Mouse (Mus musculus) thymus, postnatal 4 days (tissue): Measurements from ENCODE around the gene Wwox.

ENCODE experiments used
- DNase-seq: peaks from one replicate; pipeline ENCODE4 v3.0.0; 2021

Wwox gene

DNA sequence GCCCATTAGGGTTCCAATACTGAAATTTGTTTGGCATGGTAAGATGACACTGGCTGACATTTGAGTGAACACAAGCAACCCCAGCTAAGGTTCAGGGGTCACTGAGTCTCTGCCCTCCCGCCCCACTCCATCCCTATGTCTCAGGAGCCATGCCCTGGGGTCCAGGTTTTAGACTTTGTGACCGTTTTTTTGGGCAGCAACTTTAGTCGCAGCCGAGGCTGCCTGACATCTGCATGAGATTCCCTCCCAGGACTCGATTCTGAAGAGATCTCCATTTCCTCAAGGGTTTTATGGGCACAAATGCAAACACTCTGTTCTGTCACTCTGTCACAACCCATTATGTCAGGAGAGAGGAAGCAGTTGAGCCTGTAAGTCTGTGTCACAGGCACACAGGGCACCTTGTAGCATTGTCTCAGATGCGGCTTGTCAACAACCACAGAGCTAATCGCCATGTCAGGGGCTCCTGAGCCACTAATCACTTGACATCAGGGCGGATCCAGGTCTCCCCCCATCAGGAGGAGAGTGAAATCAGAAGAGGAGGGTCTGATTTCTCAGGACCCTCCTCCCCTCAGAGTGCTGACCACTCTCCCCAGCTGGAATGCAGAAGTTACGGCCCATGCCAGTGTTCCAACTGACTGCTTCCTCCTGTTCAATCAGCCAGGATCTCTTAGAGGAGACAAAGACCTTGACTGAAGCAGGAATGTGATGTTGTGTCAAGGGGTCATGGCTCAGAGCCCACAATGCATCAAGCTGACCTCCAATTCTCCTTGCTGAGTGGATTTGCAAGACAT lies 704.3 kb downstream of the Wwox start:
- DNase-seq = no peak

DNA sequence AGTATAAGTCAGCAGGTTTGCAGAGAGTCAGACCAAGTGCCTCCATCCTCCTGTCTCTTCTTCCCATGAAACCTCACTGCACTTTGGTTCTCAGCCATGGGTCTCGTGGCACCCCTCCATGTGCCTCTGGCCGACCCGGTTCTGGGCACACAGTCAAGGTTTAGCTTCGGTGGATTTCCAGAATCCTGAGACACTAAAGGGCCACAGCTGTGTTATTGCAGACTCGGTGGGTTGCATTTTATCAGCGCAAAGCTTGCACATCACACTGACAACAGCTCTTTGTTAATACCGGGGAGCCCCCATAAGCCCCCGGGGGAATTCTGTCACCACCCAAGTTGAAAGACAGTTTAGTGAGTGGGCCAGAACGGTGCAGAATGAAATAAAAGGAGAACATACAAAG lies 707.6 kb downstream of the Wwox start:
- no peak for DNase-seq

DNA sequence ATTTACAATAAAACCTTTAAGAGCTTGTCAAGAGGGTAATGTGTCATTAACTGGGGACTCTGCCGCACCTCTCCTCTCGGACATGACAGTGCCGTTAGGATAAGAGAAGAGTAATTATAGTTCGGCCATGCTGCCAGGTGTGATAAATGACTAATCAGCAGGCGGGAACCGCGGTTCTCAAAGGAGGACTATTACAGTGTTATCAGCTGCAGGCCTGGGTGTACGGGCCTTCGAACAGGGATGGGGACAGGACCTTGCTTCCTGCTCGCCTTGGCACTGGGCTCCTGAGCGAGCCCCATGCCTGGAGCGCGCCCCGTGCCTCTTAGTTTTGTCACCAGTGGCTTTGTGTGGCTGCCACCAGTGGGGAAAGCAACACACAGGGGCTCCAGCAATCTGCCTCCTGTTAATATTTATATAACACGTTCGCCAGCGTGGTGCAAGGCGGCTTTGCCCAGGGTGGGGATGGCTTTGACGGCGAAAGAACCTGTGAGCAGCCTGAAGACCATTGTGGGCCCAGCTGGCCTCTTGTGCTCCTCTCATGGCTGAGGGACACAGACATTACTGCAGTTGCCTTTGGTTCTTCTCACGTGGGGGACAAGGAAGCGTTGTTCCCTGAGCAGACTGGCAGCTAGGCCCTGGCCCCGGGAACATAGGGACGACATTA lies 711.1 kb downstream of the Wwox start:
- no peak for DNase-seq

DNA sequence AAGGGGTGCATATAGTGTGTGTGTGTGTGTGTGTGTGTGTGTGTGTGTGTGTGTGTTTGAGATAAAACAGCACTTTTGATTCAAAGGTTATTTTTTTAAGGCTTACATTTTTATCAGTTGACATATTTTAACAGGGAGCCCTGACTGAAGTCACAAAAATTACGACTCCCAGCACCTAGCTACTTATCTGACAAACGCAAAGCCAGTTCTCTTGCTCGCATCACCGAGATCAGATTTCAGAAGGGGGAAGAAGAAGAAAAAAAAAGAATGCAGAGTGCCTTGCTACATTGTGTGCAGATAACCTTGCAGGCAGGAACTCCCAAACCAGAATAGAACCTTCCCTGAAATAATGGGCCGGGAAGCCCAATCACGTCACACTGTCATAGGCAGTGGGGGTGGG lies 712.0 kb downstream of the Wwox start:
- DNase-seq = no peak

DNA sequence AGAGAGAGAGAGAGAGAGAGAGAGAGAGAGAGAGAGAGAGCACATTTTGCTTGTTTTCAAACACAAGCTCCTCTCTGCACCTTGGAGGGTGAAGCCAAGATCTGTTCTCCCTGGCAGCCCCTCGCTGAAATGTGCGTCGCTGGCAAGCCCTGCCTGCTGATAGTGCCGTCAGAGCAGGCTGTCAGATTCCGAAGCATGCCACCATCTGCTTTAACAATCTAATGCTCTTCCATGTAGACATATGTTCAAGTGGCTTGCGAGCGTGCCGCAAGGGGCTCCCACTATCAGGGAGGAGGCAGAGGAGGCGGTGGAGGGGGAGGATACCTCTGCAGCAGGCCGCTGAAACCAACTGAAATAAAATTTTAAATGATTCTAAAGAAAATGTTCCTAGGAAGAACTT lies 714.6 kb downstream of the Wwox start:
- no peak for DNase-seq

DNA sequence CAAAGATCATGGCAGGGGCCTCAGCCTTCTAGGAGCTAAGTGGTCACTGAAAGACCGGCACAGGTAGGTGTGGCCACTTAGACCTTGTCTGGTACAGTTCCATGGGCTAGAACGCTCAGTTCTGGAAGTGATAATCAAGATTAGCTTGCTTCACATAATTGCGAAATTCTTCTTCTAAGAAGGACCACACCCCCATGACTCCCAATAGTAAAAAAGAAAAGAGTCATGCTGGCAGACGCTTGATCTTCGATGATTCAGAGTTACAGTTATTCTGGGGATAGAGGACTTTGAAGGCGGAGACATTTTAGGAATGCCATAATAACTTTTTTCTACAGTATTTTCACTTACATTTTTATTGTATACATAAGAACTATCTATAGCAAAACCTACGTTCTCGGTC lies 716.7 kb downstream of the Wwox start:
- DNase-seq = no peak

DNA sequence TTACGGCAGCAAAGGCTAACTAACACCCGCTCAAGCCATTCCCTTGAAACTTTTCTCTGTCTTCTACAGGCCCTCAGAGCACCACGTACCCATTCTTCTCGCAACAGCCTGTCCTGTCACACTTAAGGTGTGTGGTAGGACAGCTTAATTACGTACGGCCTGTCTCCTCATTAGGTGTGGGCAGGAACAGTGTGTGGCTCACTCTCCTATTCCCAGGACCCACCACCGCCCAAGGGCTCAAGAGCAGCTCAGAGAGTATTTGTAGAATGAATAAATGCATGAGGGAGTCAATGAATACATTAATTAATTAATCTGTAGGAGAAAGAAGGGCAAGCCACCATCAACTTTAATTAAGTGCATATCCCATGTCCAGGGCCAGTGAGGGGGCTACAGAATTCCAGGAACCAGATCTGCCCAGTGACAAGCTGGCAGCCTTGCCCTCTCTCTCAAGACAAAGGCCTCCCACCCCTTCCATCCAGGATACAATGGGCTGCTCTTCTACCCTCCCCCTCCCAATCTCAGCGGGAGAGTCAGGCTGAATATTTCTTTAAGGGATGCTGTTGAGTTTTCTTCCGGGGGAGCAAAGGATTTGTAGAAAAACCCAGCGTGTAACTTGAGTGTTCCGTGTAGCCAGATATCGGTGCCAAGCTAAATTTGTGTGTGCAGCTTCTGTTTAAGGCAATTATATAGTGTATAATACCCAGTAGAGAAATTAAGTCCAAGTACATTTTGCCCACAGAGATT lies 718.7 kb downstream of the Wwox start:
- DNase-seq = no peak

DNA sequence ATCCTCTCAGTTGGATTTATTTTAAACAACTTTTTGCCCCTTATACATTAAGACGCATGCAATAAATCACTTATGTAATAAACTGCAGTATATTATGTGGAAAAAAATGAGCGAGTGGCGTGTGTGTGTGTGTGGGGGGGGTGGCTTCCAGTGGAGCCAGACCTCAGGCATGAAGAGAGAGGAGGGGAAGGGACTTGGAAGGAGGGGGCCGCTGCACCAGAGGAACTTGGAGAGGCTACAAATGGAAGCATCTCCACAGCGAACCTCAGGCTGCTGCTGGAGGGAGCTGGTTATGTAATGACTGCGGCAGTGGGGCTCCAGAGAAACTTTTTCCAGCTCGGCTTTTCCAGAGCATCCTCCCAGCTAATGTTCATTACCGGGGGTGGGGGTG lies 719.3 kb downstream of the Wwox start:
- DNase-seq = no peak

DNA sequence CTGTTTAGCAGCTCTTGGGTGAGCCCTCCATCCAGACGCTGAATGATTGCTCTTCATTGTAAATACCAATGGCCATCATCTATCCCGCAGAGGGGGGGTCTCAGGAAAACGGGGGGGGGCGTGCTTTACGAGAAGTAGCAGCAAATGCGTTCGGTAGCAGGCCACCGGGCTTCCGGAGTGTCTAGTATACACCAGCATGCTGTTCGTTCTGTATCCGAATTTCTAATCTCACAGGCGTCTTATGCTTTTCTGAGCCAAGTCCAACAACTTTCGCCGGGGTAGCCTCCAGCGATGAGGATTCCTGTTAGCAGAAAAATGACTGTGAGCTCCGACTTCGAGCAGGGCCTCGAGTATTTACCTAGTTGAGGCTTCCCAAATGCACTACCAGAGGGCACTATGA lies 719.8 kb downstream of the Wwox start:
- peak; percentile 45 for DNase-seq

DNA sequence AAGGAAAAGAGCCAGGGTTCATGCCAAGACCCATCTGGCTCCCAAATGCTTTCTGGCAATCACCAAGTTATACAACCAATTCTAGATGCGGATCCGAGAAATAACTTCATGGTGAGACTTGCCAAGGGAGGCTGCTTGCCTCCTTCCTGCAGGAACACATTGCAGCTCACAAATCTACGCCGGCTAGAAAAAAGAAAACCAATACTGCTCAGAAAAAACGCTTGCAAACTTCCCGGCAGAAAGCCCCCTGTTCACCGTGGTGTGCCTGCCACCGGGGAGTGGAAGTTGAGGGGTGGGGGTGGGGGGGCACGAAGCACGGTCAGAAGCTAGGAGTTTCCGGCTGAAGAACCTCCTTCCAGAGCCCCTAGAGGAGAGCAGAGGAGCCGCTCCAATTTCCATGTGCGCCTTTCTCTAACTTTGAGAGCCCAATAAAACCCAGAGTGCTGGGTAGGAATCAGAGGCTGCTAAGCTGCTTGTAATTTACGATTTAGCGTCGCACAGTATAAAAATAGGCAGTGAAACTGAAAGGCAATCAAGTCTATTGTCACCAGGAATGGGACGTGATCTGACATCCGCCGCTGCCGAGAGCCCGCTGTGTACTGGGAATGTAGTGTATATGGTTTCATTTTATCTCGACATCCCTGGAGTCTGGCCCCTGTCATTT lies 720.4 kb downstream of the Wwox start:
- DNase-seq = peak; percentile 53

DNA sequence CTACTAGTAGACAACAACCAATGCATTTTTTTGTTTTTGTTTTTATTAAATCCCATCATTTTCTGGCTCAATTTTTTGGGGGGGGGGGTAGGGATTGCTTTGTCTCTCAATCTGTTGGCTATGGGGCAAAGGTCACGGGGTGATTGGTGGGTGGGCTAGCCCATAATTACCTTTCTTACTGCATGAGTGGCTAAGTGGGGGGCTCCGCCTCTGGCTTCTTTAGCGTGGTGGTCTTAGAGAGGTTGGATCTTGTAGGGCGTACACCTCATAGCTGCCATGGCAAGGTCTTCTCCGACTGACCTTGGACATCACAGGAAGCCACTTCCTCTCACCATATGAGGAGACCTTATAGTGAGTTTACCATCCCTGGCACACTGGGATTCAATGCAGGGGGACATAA lies 721.0 kb downstream of the Wwox start:
- no peak for DNase-seq

DNA sequence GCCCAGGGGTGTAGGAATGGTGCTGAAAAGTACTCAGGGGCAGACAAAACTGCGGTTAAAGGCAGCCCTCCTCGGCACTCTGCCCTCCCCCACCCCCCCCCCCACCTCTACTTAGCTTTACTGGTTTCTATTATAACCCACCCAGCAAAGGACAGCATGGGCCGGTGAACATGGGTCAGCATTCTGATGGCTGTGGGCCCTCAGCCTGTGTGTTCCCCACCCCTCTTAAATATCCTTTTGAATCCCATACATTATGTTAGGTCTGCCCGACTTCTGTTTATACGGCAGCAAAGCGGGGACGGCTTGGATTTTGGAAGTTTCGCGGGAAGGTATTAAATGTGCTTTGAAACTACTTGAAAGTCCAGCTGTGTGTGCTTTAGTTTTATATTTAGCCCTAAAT lies 722.1 kb downstream of the Wwox start:
- no peak for DNase-seq

DNA sequence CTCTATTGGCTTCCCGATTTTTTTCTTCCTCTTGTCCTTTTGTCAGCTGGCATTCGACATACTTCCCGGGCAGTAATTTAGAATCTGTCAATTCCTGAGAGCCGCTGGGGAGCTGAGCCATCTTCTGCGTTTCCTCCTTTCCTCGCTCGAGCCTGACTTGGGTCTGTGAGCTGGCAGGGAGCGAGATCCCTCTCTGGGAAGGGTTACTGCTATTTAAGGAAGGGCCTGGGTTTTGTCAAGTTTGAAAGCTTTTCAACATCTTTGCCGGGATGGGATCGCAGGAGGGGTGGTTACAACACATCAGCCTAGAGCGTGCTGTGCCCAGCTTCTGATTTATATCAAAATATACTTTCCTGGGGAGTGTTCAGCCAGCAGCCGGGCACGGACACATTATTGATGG lies 725.4 kb downstream of the Wwox start:
- DNase-seq = no peak

DNA sequence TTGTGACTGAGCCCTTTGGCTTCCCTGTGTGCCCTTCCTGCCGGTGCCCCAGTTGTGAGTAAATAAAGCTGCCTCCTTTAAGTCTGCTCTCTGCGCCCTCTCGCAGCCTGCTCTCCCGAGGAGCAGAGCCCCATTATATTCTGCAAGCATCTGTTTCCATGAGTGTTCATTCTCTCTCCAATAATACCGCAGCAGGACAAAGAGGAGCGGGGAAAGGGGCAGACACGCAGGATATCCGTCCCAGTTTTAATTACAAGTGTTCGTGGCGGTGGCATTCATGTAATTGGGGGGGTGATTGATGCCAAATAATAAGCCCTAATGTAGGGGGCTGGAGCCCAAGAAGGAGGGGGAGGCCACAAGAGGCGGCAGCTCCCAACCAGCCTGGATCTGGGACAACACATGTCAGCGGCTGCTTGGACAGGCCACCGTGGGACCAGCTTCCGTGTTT lies 734.2 kb downstream of the Wwox start:
- DNase-seq = no peak

DNA sequence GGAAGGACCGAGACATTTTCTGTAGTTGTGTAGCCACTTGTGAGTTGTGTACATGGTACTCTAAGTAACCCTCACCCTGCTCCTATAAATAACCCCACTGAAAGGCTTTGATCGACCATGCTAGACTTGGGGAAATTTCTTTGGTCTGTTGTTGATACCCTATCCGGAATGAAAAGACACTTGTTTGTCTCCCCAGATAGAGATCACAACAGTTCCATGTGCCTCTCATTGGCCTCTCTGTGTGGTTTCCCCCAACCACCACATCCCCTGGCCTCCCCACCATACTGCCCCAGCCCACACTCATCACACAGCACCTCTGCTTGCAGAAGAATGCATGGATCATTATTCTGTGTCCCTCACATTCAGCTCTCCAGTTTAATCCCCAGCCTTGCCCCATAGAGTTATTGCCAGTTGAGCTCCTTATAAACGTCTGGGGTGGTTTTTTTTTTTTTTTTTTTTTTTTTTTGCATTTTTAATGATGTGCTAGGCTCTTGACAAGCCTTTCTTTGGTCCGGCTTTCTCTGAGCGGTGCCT lies 746.0 kb downstream of the Wwox start:
- DNase-seq = no peak

DNA sequence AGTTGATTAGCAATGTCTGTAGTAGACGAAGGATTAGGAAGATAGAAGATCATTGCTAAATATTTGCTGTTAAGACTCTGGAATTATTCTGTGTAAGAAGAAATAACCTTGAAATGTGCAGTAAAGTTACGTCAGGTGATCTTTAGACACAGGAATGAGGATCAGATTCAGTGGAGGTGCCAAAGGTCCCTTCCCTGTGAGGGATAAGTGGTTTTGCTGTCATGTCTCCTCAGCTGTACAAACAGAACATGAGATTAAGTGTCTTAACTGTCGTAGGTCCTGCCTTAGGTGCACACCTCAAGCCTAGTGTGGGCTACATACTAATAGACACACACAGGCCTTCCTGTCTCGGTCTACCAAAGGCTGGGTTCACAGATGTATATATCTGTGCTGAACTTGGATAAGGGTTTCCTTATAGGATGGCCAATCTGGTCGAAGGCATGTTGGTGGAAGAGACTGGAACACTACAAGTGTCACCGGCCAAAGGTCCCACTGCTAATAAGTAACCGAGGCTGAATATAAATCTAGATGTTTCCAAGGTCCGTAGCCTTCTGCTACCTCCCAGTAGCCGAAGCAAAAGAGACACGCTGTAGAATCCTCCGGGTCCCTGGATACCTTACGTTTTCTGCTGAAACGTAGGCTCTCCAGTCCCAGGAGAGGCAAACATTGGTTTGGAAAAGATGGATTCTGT lies 746.8 kb downstream of the Wwox start:
- no peak for DNase-seq

DNA sequence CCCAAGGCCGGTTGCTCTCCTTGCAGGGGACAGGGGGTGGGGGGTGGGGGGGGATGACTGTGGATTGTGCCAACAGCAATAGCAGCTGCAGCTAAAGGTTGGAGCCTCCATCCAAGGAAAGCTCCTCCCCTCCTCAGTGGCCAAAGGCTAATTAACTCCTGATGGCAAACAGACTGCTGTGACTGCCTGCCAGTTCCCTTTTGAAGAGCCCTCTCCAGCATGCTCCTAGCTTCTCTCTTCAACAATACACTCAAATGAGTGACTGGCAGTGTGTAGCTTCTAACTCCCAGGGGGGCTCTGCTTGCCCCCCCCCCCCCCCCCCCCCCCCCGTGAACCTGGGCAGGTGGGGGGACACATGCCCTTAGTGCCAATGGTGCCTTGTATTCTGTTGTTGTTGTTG lies 747.4 kb downstream of the Wwox start:
- no peak for DNase-seq

DNA sequence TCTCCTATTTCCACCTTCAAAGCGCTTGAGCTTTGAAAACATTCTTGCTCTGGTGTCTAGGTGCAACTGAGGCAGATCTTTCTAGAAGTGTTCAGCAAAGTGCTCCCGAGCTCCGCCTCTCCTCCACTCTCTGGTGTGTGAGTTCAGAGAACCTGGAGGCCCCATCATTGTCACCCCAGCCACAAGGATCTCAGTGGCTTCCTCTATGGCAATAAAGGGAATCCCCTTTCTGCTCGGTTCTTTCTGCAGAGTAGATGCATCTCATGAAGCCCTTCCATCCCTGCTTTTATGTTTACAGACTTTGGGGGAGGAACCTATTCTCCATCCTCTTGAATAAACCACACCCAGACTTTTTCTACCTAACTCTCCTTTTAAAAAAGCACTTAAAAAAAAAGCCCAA lies 749.0 kb downstream of the Wwox start:
- DNase-seq = peak; percentile 33

DNA sequence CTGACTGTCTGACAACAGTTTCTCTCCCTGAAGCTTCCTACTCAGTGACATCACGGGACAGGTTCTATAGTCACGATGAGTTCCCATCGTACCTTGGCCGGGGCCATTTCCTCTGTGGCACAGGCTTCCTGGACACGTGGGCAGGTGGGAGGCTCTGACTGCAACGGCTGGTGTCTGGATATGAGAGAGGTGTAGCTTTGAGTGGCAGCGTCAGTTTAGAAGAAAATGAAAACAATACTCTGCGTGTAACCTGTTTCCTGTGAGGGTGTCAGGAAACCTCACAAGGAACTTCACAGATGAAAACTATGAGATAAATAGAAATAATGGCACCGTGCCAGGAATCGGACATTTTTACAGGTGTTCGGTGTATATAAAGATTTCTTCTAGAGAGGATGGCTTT lies 750.4 kb downstream of the Wwox start:
- peak; percentile 78 for DNase-seq

DNA sequence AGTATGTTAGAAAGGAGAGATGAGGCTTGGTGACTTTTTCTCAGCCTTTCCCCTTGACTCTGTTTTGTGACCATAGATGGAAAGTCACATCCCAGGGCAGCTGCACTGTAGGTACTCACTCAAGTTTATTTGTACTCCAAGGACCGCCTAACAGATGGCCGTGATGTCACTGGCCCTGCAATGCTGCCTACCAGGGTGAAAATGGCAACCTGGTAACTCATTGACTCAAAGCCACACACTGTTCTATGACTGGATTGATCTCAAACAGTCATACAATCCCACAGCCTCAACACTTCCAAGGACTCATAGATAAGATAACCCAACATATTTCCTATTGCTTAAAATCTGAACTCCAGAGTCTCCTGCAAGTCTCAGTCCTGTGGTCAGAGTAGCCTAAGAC lies 754.3 kb downstream of the Wwox start:
- DNase-seq = no peak

DNA sequence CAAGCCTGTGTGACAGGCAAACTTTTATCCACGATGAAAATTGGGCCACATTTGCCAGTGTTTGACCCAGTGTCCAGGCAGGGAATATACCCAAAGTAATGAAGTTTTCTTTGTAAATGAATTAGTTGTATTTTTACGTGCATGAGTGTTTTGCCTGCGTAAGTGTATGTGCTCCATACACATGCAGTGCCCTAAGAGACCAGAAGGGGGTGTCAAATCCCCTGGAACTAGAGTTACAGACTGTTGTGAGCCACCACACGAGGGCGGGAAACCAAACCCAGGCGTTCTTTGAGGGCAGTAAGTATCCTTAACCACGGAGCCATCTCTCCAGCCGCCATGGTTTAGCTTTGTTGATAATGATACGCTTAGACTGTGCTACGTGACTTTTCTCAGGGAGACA lies 755.9 kb downstream of the Wwox start:
- no peak for DNase-seq

DNA sequence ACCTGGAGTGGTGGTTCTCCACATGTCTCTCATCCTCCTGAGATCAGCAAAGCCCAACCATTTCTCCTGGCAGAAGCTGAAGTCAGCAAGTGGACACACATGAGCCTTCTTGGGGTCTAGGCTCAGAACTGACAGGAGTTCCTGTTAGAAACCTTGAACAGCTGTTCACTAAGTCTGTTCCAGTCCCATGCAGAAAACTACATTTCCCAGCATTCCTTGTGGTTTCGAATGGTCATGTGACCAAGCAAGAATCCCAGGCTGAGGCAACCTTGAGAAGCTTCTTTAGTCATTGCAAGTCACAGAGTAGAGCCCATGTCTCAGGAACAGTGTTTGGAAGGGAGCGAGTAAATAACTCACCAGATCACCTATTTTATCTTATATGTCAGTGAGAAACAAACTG lies 757.4 kb downstream of the Wwox start:
- DNase-seq = no peak

DNA sequence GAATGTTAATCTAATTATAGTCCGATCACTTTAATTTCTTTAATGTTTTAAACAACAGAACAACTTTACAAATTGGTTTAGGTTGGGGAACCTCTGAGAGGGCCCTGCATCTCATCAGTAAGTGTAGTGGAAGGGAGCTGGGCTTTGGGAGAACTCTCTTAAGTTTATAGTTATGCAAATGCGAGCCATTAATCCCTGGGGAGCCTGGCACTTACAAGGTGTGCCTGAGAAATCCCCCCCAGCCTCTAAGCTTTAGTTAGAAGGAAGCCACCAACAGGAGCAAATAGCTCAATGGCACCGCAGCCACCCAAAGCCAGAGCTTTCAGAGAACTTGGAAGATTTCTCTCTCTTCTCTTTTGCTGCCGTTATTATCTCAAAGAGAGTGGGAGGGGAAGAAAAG lies 759.7 kb downstream of the Wwox start:
- no peak for DNase-seq
